Mouse (Mus musculus): ENCODE measurements around the gene Tmem59l. TPM values are rescaled to one million over a fixed set of nuclear protein-coding genes. Genes with fewer than 3 reads are reported as not detected.

Tmem59l gene
- not detected in 2 replicates for total RNA-seq (2014; rRNA removed; ENCODE audit: low replicate concordance)
- polyA plus RNA-seq (2015; fragmentation: Nextera tagmentation; extraction: Ambion mirVana): not detected in 2 replicates

DNA sequence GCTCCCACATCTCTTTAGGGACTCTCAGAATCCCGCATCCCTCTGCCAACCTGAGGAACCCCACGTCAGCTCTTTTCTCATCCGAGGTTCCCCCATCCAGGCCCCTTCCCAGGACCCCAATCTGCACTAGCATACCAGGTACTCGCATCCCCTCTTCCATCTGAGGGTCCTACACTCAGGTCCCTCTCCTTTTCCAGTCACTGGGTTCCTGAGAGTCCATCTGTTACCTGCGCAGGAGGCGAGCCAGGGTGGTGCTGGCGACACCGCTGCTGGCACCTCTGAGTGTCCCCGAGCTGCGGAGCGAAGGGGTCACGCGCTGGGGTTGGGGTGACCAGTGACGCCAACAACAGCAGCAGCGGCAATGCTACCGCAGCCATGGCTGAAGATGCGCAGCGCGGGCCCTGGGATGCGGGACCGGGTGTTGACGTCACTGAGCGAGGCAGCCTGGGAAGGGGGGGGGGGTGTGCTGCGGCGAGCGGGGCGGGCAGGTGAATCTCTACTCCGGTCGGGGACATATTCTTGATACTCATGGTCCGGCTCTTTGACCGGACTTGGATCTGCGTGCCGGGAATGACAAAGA, at the start of gene Tmem59l:
Gene Tmem59l (minus strand): TSS at position 418 of the 580 bp plus-strand sequence.
- Histone ChIP-seq H3K27ac (ENCODE audit: low read depth) (no peak within 1 kb of the TSS), H3K9ac (replicated peaks; ENCODE audit: low read depth, low read length) (no peak within 1 kb of the TSS)
- no peak for DNase-seq (ENCODE audit: low spot score)

GRCm38 (mm10) chr8:70535701-70536100, 48.5 kb upstream of the Tmem59l start:
- 62% methylated on average over 2 of the region's 2 CpGs for WGBS
- H3K4me1 ChIP-seq (ENCODE audit: control insufficient read depth, insufficient read depth): peaks cover 8% of the 10 kb centered on the region
- DNase-seq (ENCODE audit: low spot score) (no peak), ATAC-seq (ENCODE audit: insufficient read depth, low read depth) (no peak)
- no peaks in the 10 kb centered on the region for H3K9me3 ChIP-seq (replicated peaks; ENCODE audit: control insufficient read depth, low read length)
- no peak overlapping the region for H3K27ac ChIP-seq (ENCODE audit: low read depth)
- no peaks in the 10 kb centered on the region for H3K27me3 ChIP-seq (ENCODE audit: control insufficient read depth, insufficient read depth, low read length)
- H3K9ac ChIP-seq (replicated peaks; ENCODE audit: low read depth, low read length): no peak overlapping the region
- H3K4me3 ChIP-seq (ENCODE audit: low read depth, low read length): no peak overlapping the region
- TF ChIP-seq EP300 (IDR thresholded peaks at IDR 0.05; ENCODE audit: low read depth) (no peak), CTCF (IDR thresholded peaks at IDR 0.05; ENCODE audit: low read depth) (no peak)
- no peak overlapping the region for H3K4me2 ChIP-seq (ENCODE audit: low read depth, low read length)
- H3K36me3 ChIP-seq (replicated peaks; ENCODE audit: control insufficient read depth, insufficient read depth, low read length): peaks cover 61% of the 10 kb centered on the region

More for the DNA sequence above, at the start of gene Tmem59l:
- Histone ChIP-seq H3K27me3 (ENCODE audit: control insufficient read depth, insufficient read depth, low read length) (peaks cover 95% of the 10 kb centered on the region), H3K9me3 (replicated peaks; ENCODE audit: control insufficient read depth, low read length) (no peaks in the 10 kb centered on the region), H3K36me3 (replicated peaks; ENCODE audit: control insufficient read depth, insufficient read depth, low read length) (no peaks in the 10 kb centered on the region), H3K4me2 (ENCODE audit: low read depth, low read length) (peak within 1 kb of the TSS; percentile 57), H3K4me1 (ENCODE audit: control insufficient read depth, insufficient read depth) (peaks cover 15% of the 10 kb centered on the region), H3K4me3 (ENCODE audit: low read depth, low read length) (peak within 1 kb of the TSS; percentile 38)
- ATAC-seq (ENCODE audit: insufficient read depth, low read depth): no peak
- no peak for TF ChIP-seq EP300 (IDR thresholded peaks at IDR 0.05; ENCODE audit: low read depth)
- no peak for TF ChIP-seq CTCF (IDR thresholded peaks at IDR 0.05; ENCODE audit: low read depth)
- WGBS: 8% methylated on average over 33 of the region's 33 CpGs

DNA sequence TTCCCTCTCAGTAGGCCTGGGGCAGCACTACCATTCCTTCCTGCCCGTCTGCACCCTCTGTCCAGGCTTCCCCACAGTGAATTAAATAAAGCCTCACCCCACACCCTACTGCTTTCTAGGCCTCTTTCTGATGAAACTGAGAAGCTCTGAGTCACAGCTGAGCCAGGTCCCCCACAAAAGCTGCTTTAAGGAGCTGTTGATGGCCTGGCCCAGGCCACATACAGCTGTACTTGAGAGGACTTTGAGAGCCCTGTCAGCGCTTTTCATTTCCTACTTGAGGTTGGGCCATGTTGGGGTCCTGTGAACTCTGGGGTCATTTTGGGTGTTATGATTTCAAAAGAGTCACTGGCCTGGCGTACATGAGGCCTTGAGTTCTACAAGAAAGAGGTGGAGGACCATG, 48.1 kb upstream of the Tmem59l start:
- Histone ChIP-seq H3K27ac (ENCODE audit: low read depth) (no peak overlapping the region), H3K9me3 (replicated peaks; ENCODE audit: control insufficient read depth, low read length) (no peaks in the 10 kb centered on the region), H3K4me1 (ENCODE audit: control insufficient read depth, insufficient read depth) (peaks cover 3% of the 10 kb centered on the region), H3K27me3 (ENCODE audit: control insufficient read depth, insufficient read depth, low read length) (no peaks in the 10 kb centered on the region), H3K4me2 (ENCODE audit: low read depth, low read length) (no peak overlapping the region), H3K4me3 (ENCODE audit: low read depth, low read length) (no peak overlapping the region), H3K9ac (replicated peaks; ENCODE audit: low read depth, low read length) (no peak overlapping the region), H3K36me3 (replicated peaks; ENCODE audit: control insufficient read depth, insufficient read depth, low read length) (peaks cover 66% of the 10 kb centered on the region)
- no peak for TF ChIP-seq CTCF (IDR thresholded peaks at IDR 0.05; ENCODE audit: low read depth)
- no peak for ATAC-seq (ENCODE audit: insufficient read depth, low read depth)
- 74% methylated on average over 3 of the region's 3 CpGs for WGBS
- DNase-seq (ENCODE audit: low spot score): no peak

DNA sequence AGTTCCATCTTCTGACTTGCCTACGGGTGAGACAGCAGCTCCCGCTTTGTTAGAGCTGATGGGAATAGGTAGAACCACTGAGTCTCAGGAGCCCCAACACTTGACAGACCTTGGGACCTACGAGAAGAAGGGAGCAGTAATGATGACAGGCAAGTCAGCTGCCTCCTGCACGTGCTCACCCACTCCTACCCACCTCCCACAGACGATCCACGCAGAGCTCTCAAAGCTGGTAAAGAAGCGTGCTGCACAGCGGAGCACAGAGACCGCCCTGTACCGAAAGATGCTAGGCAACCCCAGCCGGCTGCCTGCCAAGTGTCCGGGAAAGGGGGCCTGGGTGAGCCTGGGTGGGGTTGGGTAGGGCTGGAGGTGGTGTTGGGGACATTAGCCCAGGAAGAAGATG, 47.1 kb upstream of the Tmem59l start:
- no peak for ATAC-seq (ENCODE audit: insufficient read depth, low read depth)
- H3K4me1 ChIP-seq (ENCODE audit: control insufficient read depth, insufficient read depth): no peaks in the 10 kb centered on the region
- WGBS: 90% methylated on average over 12 of the region's 12 CpGs
- no peak for DNase-seq (ENCODE audit: low spot score)
- peaks cover 73% of the 10 kb centered on the region for H3K36me3 ChIP-seq (replicated peaks; ENCODE audit: control insufficient read depth, insufficient read depth, low read length)
- no peaks in the 10 kb centered on the region for H3K9me3 ChIP-seq (replicated peaks; ENCODE audit: control insufficient read depth, low read length)
- H3K27me3 ChIP-seq (ENCODE audit: control insufficient read depth, insufficient read depth, low read length): no peaks in the 10 kb centered on the region
- no peak for TF ChIP-seq CTCF (IDR thresholded peaks at IDR 0.05; ENCODE audit: low read depth)
- TF ChIP-seq EP300 (IDR thresholded peaks at IDR 0.05; ENCODE audit: low read depth): no peak
- no peak overlapping the region for H3K9ac ChIP-seq (replicated peaks; ENCODE audit: low read depth, low read length)
- no peak overlapping the region for H3K4me3 ChIP-seq (ENCODE audit: low read depth, low read length)
- no peak overlapping the region for H3K27ac ChIP-seq (ENCODE audit: low read depth)
- no peak overlapping the region for H3K4me2 ChIP-seq (ENCODE audit: low read depth, low read length)

DNA sequence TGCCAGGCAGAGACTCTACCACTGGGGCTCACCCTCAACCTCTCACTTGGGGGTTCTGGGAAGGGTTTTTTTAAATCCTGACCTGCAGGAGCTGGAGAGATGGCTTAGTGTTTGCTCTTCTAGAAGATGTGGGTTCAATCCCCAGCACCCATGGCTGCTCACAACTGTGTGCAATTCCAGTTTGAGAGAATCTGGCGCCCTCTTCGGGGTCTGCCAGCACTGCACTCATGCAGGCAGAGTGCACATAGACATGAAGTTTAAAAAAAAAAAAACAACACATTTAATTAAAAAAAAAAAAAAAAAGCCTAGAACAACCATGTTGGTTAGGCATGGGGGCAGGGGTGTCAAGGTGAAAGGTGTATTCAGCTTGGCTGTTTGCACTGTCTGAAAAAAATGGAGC, 43.2 kb upstream of the Tmem59l start:
- Histone ChIP-seq H3K27me3 (ENCODE audit: control insufficient read depth, insufficient read depth, low read length) (no peaks in the 10 kb centered on the region), H3K9me3 (replicated peaks; ENCODE audit: control insufficient read depth, low read length) (no peaks in the 10 kb centered on the region), H3K9ac (replicated peaks; ENCODE audit: low read depth, low read length) (no peak overlapping the region), H3K27ac (ENCODE audit: low read depth) (no peak overlapping the region), H3K36me3 (replicated peaks; ENCODE audit: control insufficient read depth, insufficient read depth, low read length) (peaks cover 57% of the 10 kb centered on the region), H3K4me2 (ENCODE audit: low read depth, low read length) (no peak overlapping the region), H3K4me3 (ENCODE audit: low read depth, low read length) (no peak overlapping the region), H3K4me1 (ENCODE audit: control insufficient read depth, insufficient read depth) (peaks cover 9% of the 10 kb centered on the region; the same call in 1 of the 2 replicates)
- no peak for ATAC-seq (ENCODE audit: insufficient read depth, low read depth)
- no peak for DNase-seq (ENCODE audit: low spot score)
- no peak for TF ChIP-seq CTCF (IDR thresholded peaks at IDR 0.05; ENCODE audit: low read depth)
- WGBS: 90% methylated on average over 2 of the region's 2 CpGs

GRCm38 (mm10) chr8:70529741-70530161, 42.6 kb upstream of the Tmem59l start:
- Histone ChIP-seq H3K4me3 (ENCODE audit: low read depth, low read length) (no peak overlapping the region), H3K36me3 (replicated peaks; ENCODE audit: control insufficient read depth, insufficient read depth, low read length) (peaks cover 51% of the 10 kb centered on the region), H3K4me2 (ENCODE audit: low read depth, low read length) (no peak overlapping the region), H3K27ac (ENCODE audit: low read depth) (no peak overlapping the region), H3K4me1 (ENCODE audit: control insufficient read depth, insufficient read depth) (peaks cover 9% of the 10 kb centered on the region; the same call in 1 of the 2 replicates), H3K9me3 (replicated peaks; ENCODE audit: control insufficient read depth, low read length) (no peaks in the 10 kb centered on the region), H3K9ac (replicated peaks; ENCODE audit: low read depth, low read length) (no peak overlapping the region), H3K27me3 (ENCODE audit: control insufficient read depth, insufficient read depth, low read length) (no peaks in the 10 kb centered on the region)
- TF ChIP-seq CTCF (IDR thresholded peaks at IDR 0.05; ENCODE audit: low read depth): no peak
- no peak for TF ChIP-seq EP300 (IDR thresholded peaks at IDR 0.05; ENCODE audit: low read depth)
- ATAC-seq (ENCODE audit: insufficient read depth, low read depth): no peak
- WGBS: 90% methylated on average over 3 of the region's 3 CpGs
- no peak for DNase-seq (ENCODE audit: low spot score)
